Mouse (Mus musculus) NIH3T3 (cell line): ENCODE results near the gene Eipr1.
"Not testable (repeated sequence)": the region's sequence is repeated elsewhere in the genome, so short reads cannot be mapped to it uniquely, and the experiment has no call there.

Source experiments
- DNase-seq: peaks from one replicate; pipeline ENCODE4 v3.0.0-alpha.2; 2012; ENCODE audit warnings: low read depth

The Eipr1 gene

GRCm38 (mm10) chr12:28751508-28752263, at the start of gene Eipr1:
TSS of gene Eipr1 (plus strand) at chr12:28751803.
- DNase-seq: peak; percentile 97

- DNase-seq: no peak
Observed at GRCm38 (mm10) chr12:28704381-28704780, 47.2 kb upstream of the Eipr1 start.

- DNase-seq: no peak
Observed at GRCm38 (mm10) chr12:28705204-28705603, 46.4 kb upstream of the Eipr1 start.

- no peak for DNase-seq
Observed at GRCm38 (mm10) chr12:28708154-28708553, 43.4 kb upstream of the Eipr1 start.

- DNase-seq: no peak
Observed at GRCm38 (mm10) chr12:28710566-28711185, 40.9 kb upstream of the Eipr1 start.

GRCm38 (mm10) chr12:28714822-28715632, 36.6 kb upstream of the Eipr1 start:
- no peak for DNase-seq

- DNase-seq: no peak
Observed at GRCm38 (mm10) chr12:28717066-28717465, 34.5 kb upstream of the Eipr1 start.

GRCm38 (mm10) chr12:28718106-28718505, 33.5 kb upstream of the Eipr1 start:
- no peak for DNase-seq

GRCm38 (mm10) chr12:28724366-28724765, 27.2 kb upstream of the Eipr1 start:
- DNase-seq: no peak

- DNase-seq: no peak
Observed at GRCm38 (mm10) chr12:28726204-28726603, 25.4 kb upstream of the Eipr1 start.

GRCm38 (mm10) chr12:28727061-28727460, 24.5 kb upstream of the Eipr1 start:
- no peak for DNase-seq

- DNase-seq: no peak
Observed at GRCm38 (mm10) chr12:28732631-28733030, 19.0 kb upstream of the Eipr1 start.

GRCm38 (mm10) chr12:28733520-28734245, 17.9 kb upstream of the Eipr1 start:
- DNase-seq: not testable (repeated sequence)

GRCm38 (mm10) chr12:28734271-28734670, 17.3 kb upstream of the Eipr1 start:
- no peak for DNase-seq

- DNase-seq: no peak
Observed at GRCm38 (mm10) chr12:28735293-28735692, 16.3 kb upstream of the Eipr1 start.

GRCm38 (mm10) chr12:28743328-28743727, 8.3 kb upstream of the Eipr1 start:
- no peak for DNase-seq

- DNase-seq: peak; percentile 95
Observed at GRCm38 (mm10) chr12:28750021-28750633, 1.5 kb upstream of the Eipr1 start, which contains the start of gene Trappc12. TSS of gene Trappc12 (minus strand) at chr12:28750472.

- no peak for DNase-seq
Observed at GRCm38 (mm10) chr12:28750876-28751275, 727 bp upstream of the Eipr1 start.

- no peak for DNase-seq
Observed at GRCm38 (mm10) chr12:28756019-28756418, 4.4 kb downstream of the Eipr1 start.

GRCm38 (mm10) chr12:28769953-28770352, 18.4 kb downstream of the Eipr1 start:
- no peak for DNase-seq

- no peak for DNase-seq
Observed at GRCm38 (mm10) chr12:28773815-28774214, 22.2 kb downstream of the Eipr1 start.

- no peak for DNase-seq
Observed at GRCm38 (mm10) chr12:28775120-28775519, 23.5 kb downstream of the Eipr1 start.
